Mouse (Mus musculus) neural tube, embryonic 13.5 days (tissue): Measurements from ENCODE around the gene Iglon5. TPM values are rescaled to one million over a fixed set of nuclear protein-coding genes. Genes with fewer than 3 reads are reported as not detected.

Source experiments
- ATAC-seq: fragments of 200-750 bp; cut with Nextera tagmentation; 2 replicates; pipeline ENCODE4 v1.8.0; 2017; ENCODE audit warnings: low read depth, mild to moderate bottlenecking, moderate TSS enrichment, moderate library complexity
- H3K27ac ChIP-seq: fragments of 300-500 bp; sonication (generic); replicated peaks from 2 replicates; pipeline ENCODE4 v1.5.1; 2015; ENCODE audit warnings: moderate library complexity, mild to moderate bottlenecking, inconsistent platforms
- H3K27me3 ChIP-seq: fragments of 300-500 bp; sonication (generic); 2 replicates; pipeline ENCODE4 v1.6.1; 2015; ENCODE audit warnings: mild to moderate bottlenecking, inconsistent platforms
- H3K36me3 ChIP-seq: fragments of 300-500 bp; sonication (generic); 2 replicates; pipeline ENCODE4 v1.6.1; 2015; ENCODE audit warnings: mild to moderate bottlenecking, inconsistent platforms
- H3K4me1 ChIP-seq: fragments of 300-500 bp; sonication (generic); replicated peaks from 2 replicates; pipeline ENCODE4 v1.6.1; 2015; ENCODE audit warnings: inconsistent platforms
- H3K4me2 ChIP-seq: fragments of 300-500 bp; sonication (generic); 2 replicates; pipeline ENCODE4 v1.6.1; 2015; ENCODE audit warnings: inconsistent platforms, mild to moderate bottlenecking, moderate library complexity
- H3K4me3 ChIP-seq: fragments of 300-500 bp; sonication (generic); 2 replicates; pipeline ENCODE4 v1.5.1; 2015; ENCODE audit warnings: mild to moderate bottlenecking, inconsistent platforms
- H3K9ac ChIP-seq: fragments of 300-500 bp; sonication (generic); 2 replicates; pipeline ENCODE4 v1.6.1; 2015; ENCODE audit warnings: moderate library complexity, mild to moderate bottlenecking, inconsistent platforms
- H3K9me3 ChIP-seq: fragments of 300-500 bp; sonication (generic); 2 replicates; pipeline ENCODE4 v1.6.1; 2016; ENCODE audit warnings: inconsistent platforms
- WGBS: fragments of 180-500 bp; shearing (Covaris S2); methylation state at CpG from one replicate; pipeline ENCODE4 v1.1.7; 2015; 5-methylcytosine and 5-hydroxymethylcytosine counted together
- polyA plus RNA-seq: library from polyadenylated mRNA; unstranded; fragments of >200 nt; fragmentation: Nextera tagmentation; extraction: Ambion mirVana; gene quantifications from 2 replicates; pipeline ENCODE4 v1.2.1, GENCODE M21; 2015

Iglon5 gene
- 8.6 TPM in 2 replicates for polyA plus RNA-seq

DNA sequence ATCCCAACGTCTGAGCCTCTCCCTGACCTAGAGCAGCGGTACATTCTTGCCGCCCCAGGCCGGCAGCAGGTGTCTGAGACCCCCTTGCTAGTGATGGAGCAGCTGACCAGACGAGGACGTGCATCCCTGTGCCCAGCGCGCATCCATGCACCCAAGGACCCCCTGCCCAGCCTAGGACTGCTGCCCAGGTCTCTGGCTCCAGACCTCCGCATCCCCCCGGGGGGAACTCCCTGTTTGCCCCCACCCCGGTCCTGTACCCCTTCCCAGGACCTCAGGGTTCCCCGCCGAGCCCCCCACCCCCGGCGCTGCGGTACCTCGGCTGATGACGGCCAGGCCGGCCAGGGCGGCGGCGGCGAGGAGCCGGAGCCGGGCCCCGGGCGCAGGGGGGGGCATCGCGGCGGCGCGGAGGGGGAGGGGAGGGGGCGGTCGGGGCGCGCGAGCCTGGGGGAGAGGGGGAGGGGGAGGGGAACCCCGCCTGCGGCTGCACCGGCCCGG lies at the start of gene Iglon5:
Gene Iglon5 (minus strand): TSS at position 445 of the 495 bp plus-strand sequence.
- Histone ChIP-seq H3K27ac (peak within 1 kb of the TSS; percentile 88), H3K27me3 (peaks cover 15% of the 10 kb centered on the region), H3K4me2 (peak within 1 kb of the TSS; percentile 61), H3K9me3 (no peaks in the 10 kb centered on the region), H3K36me3 (no peaks in the 10 kb centered on the region), H3K9ac (peak within 1 kb of the TSS; percentile 94), H3K4me1 (peaks cover 18% of the 10 kb centered on the region), H3K4me3 (peak within 1 kb of the TSS; percentile 72)
- 1% methylated on average over 25 of the region's 41 CpGs for WGBS
- ATAC-seq = peak; percentile 72

DNA sequence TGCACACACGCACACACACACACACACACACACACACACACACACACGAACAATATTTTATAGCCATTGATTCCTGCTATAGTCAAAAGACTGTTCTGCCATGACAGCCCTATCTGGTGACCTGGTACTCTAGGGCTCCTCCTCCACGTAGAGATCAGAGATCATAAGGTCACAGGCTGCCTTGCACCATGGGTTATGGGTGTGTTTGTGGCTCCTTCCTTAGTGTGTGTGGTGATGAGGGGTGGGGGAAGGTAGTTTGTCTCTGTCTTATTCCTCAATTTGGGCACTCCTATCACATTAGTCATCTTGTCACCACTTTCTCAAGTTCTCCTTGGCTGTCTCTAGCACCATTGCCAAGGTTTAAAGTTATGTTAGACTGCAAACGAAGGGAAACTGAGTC lies 48.6 kb upstream of the Iglon5 start:
- H3K9me3 ChIP-seq = no peaks in the 10 kb centered on the region
- 75% methylated on average over 4 of the region's 4 CpGs for WGBS
- H3K9ac ChIP-seq = no peak overlapping the region
- no peaks in the 10 kb centered on the region for H3K27me3 ChIP-seq
- no peak for ATAC-seq
- no peaks in the 10 kb centered on the region for H3K4me1 ChIP-seq
- no peak overlapping the region for H3K4me2 ChIP-seq
- H3K36me3 ChIP-seq = no peaks in the 10 kb centered on the region
- no peak overlapping the region for H3K27ac ChIP-seq
- H3K4me3 ChIP-seq = no peak overlapping the region

DNA sequence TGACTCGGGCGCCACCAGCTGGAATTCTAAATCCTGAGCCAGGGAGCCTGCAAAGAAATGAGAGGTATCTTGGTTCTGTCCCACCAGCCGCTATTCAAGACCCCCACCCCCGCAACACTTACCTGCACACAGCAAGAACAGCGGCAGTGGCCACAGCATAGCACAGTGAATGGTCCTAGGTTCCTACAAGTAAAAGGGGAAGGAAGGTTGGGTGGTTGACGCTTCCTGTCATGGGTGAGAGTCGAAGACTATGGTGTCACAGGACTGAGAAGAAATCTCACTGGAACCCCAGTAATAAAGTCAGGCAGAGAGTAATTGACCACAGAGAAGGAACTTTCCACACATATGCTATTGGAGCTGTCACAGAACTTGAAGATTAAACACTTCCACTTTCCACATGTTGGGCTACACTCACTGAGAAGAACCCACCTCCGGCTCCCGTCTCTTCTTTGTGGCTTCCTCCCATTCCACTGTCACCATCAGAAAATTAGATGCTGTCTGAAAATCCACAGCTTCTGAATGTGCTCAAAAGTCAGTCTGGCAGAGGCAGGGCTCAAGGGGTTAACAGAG lies 43.1 kb upstream of the Iglon5 start:
- ATAC-seq = no peak
- Histone ChIP-seq H3K27ac (no peak overlapping the region), H3K27me3 (no peaks in the 10 kb centered on the region), H3K36me3 (no peaks in the 10 kb centered on the region), H3K9ac (no peak overlapping the region), H3K9me3 (no peaks in the 10 kb centered on the region), H3K4me2 (no peak overlapping the region), H3K4me1 (no peaks in the 10 kb centered on the region), H3K4me3 (no peak overlapping the region)
- WGBS = 87% methylated on average over 9 of the region's 9 CpGs

DNA sequence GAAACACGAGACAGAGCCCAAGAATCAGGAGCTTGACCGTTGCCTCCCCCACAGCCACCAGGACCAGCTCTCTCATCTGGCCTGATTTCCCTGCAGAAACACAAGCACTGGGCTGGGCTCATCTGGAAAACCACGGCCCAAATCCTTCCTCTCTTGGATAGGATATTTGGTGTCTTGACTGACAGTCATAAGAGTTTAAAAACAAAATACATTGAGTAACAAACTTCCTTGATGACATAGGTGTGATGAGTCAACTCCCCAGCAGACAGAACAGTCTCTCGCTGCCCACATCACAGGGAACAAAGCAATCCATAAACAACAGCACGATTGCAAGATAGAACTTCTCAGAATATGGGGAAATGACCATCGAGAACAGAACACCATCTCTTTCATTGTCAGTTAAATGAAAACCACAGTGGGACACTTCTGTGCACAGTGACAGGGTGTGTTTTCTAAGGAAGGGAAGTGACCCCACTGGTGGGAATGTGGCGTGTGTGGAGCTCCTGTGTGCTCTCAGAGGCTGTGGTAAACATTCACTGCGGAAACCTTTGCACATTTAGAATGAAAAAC lies 40.4 kb upstream of the Iglon5 start:
- Histone ChIP-seq H3K4me3 (no peak overlapping the region), H3K9me3 (no peaks in the 10 kb centered on the region)

DNA sequence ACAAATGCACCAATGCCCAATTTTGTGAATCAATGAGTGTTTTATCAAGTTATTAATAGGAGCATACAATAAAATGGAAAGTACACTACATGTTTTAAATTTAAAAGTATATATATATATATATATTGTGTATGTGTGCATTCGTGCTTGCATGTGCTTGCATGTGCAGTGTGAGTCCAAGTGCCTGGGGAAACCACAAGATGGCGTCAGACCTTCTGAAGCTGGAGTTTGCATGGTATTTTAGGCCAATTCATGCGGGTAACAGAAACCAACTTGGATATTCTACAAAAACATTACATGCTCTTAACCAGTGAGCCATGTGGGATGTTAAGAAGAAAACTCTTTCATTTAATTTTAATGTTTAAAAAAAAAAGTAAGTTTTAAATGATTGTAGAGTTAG lies 35.4 kb upstream of the Iglon5 start:
- H3K9ac ChIP-seq = no peak overlapping the region
- no peaks in the 10 kb centered on the region for H3K27me3 ChIP-seq
- WGBS = 62% methylated on average over 3 of the region's 3 CpGs
- no peak for ATAC-seq
- H3K9me3 ChIP-seq = no peaks in the 10 kb centered on the region
- no peaks in the 10 kb centered on the region for H3K36me3 ChIP-seq
- no peak overlapping the region for H3K4me3 ChIP-seq
- H3K27ac ChIP-seq = no peak overlapping the region
- no peak overlapping the region for H3K4me2 ChIP-seq
- no peaks in the 10 kb centered on the region for H3K4me1 ChIP-seq

More for the DNA sequence above, 40.4 kb upstream of the Iglon5 start:
- Histone ChIP-seq H3K27me3 (no peaks in the 10 kb centered on the region), H3K4me1 (no peaks in the 10 kb centered on the region), H3K4me2 (no peak overlapping the region), H3K27ac (no peak overlapping the region), H3K36me3 (no peaks in the 10 kb centered on the region), H3K9ac (no peak overlapping the region)
- WGBS = 77% methylated on average over 8 of the region's 8 CpGs
- no peak for ATAC-seq

DNA sequence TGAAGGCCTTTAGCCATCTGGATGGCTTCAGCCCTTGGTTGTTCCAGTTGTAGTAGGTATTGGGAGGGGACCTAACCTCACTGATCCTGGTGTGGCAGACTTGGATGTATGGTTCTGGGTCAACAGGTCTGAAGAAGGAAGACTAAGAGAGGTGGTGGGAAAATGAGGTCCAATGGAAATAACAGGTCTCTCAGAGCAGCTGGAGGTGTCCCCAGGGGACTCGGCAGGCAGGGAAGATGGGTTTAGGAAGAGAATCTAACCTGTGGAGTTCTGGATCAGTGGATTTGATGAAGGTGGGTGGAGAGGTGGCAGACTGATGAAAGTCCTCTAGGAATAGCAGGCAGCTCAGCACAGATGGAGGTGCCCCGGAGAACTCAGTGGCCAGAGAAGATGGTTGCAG lies 32.9 kb upstream of the Iglon5 start:
- Histone ChIP-seq H3K4me1 (no peaks in the 10 kb centered on the region), H3K9me3 (no peaks in the 10 kb centered on the region), H3K4me2 (no peak overlapping the region), H3K27ac (no peak overlapping the region), H3K36me3 (no peaks in the 10 kb centered on the region), H3K27me3 (no peaks in the 10 kb centered on the region), H3K9ac (no peak overlapping the region), H3K4me3 (no peak overlapping the region)
- no peak for ATAC-seq
- WGBS = 90% methylated on average over 2 of the region's 2 CpGs

DNA sequence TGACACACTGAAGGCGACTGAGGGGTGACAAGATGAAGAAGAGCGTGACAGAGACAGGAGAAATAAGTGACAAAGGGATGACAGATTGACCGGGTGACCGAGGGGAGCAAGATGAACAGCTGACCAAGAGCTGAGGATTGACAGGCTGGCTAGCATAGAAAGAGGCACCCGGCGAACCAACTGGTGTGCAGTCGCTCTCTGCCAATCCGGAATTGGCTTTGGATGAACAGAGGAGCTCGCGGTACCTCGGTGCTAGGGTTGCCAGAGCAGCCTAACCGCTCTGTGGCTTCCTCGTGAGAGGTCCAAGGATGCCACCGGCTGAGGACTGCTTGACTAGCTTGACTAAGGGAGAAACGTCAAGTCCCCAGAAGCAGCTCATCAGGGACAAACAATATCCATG lies 28.5 kb upstream of the Iglon5 start:
- no peaks in the 10 kb centered on the region for H3K27me3 ChIP-seq
- H3K4me3 ChIP-seq = no peak overlapping the region
- no peaks in the 10 kb centered on the region for H3K36me3 ChIP-seq
- 87% methylated on average over 15 of the region's 15 CpGs for WGBS
- H3K4me2 ChIP-seq = no peak overlapping the region
- no peak overlapping the region for H3K27ac ChIP-seq
- no peak overlapping the region for H3K9ac ChIP-seq
- no peaks in the 10 kb centered on the region for H3K4me1 ChIP-seq
- no peak for ATAC-seq
- no peaks in the 10 kb centered on the region for H3K9me3 ChIP-seq

DNA sequence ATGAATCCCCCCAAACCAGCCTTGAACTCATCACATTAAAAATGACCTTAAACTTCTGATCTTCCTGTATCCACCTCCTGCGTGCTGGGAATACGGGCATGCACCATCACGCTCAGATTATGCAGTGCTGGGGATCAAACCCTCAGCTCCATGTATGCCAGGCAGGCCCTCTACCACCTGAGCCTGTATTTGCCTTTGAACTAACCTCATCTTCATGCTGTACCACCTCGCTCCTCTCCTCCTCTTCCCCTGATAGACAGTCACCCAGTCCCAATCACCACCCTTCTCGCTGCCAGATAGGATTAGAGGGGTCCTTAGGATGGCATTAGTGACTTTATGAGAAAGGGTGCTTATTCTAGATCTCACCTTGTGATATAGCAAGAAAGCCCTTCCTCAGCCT lies 25.2 kb upstream of the Iglon5 start:
- H3K9ac ChIP-seq = no peak overlapping the region
- H3K27me3 ChIP-seq = no peaks in the 10 kb centered on the region
- no peak overlapping the region for H3K4me2 ChIP-seq
- 86% methylated on average over 5 of the region's 5 CpGs for WGBS
- no peaks in the 10 kb centered on the region for H3K4me1 ChIP-seq
- H3K36me3 ChIP-seq = no peaks in the 10 kb centered on the region
- no peaks in the 10 kb centered on the region for H3K9me3 ChIP-seq
- no peak overlapping the region for H3K4me3 ChIP-seq
- H3K27ac ChIP-seq = no peak overlapping the region
- ATAC-seq = no peak

DNA sequence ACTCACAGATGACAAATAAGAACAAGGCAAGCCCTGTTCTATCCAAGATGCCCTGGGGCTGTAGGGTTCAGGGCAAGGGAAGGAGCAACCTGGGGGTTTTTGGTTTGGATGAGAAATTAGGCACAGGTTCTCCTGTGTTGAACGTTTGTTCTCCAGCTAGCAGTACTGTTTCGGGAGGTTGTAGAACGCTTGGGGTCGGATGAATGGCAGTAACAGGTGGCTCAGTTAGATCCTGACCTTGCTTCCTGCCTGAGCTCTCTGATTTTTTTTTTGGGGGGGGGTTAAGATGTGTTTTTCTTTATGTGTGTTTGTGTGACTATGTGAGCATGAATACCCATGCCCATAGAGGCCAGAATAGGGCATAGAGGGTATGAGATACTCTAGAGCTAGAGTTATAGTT lies 22.6 kb upstream of the Iglon5 start:
- Histone ChIP-seq H3K4me1 (no peaks in the 10 kb centered on the region), H3K4me2 (no peak overlapping the region), H3K27ac (no peak overlapping the region), H3K27me3 (no peaks in the 10 kb centered on the region), H3K9me3 (no peaks in the 10 kb centered on the region), H3K4me3 (no peak overlapping the region), H3K9ac (no peak overlapping the region), H3K36me3 (no peaks in the 10 kb centered on the region)
- 82% methylated on average over 4 of the region's 4 CpGs for WGBS
- no peak for ATAC-seq

DNA sequence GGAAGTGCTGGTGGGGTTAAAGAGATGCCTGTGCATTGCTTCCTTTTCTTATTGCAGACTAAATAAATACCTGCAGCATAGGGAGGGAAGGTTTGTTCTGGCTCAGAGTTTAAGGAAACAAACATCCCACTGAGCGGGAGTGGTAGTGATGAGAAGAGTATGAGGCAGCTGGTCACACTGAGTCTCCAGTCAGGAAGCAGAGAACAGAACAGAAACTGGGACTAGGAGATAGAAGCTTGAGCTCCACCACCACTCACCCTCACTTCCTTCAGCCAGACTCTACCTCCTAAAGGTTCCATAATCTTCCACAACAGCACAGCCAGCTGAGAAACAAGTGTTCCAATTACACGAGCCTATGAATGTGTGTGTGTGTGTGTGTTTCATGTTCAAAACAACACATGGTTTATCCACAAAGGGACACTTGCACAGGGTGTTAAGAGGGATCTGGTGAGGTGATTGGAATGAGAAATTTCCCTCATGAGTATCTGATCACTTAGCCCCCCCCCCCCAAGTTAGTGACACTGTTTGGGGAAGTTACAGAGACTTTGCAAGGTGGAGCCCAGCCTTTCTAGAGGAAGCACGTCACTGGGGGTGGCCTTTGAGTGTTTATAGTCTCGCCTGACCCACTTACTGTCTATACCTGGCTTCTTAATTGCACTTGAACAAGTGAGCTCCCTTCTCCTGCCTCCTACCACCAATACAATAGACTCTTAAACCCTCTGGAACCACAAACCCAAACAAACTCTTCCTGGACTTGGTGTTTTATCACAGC lies 22.0 kb upstream of the Iglon5 start:
- H3K27me3 ChIP-seq = no peaks in the 10 kb centered on the region
- no peak overlapping the region for H3K4me2 ChIP-seq
- H3K4me1 ChIP-seq = no peaks in the 10 kb centered on the region
- no peaks in the 10 kb centered on the region for H3K9me3 ChIP-seq
- 60% methylated on average over 4 of the region's 4 CpGs for WGBS
- H3K9ac ChIP-seq = no peak overlapping the region
- no peak for ATAC-seq
- no peak overlapping the region for H3K4me3 ChIP-seq
- H3K27ac ChIP-seq = no peak overlapping the region
- H3K36me3 ChIP-seq = no peaks in the 10 kb centered on the region

DNA sequence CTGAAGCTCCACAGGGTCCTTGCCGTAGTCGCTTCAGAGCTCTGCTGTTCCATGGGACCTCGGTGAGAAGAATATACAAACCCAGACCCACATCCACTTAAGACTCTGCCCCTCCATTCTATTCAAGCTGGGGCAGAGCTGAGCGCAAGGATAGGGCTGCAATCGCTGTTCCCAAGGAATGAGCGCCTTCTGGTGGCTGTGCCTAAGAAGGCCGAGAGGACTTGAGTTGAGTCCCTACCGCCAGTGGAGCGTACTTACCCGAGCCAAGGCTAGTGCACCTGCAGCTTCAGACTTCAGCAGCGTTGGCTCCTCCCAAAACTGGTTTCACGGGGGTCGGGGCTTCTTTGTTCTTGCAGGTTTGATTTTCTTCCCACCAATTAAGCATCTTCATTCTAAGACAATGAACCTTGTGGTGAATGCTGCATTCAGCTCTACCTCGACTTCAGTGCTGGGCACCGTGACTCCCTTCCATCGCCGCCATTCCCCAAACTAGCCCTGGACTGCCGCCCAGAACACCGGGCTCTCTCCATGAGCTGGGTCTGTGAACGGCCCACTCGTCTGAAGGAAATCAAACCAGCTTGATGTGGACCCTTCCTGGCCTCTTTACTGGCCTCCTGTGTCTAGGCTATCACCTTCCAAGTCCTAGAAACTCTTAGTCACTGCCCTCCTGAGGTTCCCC lies 5.6 kb upstream of the Iglon5 start:
- H3K27me3 ChIP-seq = peaks cover 24% of the 10 kb centered on the region
- H3K4me3 ChIP-seq = no peak overlapping the region
- WGBS = 12% methylated on average over 21 of the region's 21 CpGs
- H3K4me1 ChIP-seq = 0 out of 2 replicates have a peak, but pooled peaks cover 3% of the 10 kb centered on the region
- ATAC-seq = peak; percentile 52
- H3K36me3 ChIP-seq = no peaks in the 10 kb centered on the region
- no peak overlapping the region for H3K9ac ChIP-seq
- H3K4me2 ChIP-seq = no peak overlapping the region
- H3K9me3 ChIP-seq = 0 out of 2 replicates have a peak, but pooled peaks cover 4% of the 10 kb centered on the region
- H3K27ac ChIP-seq = no peak overlapping the region

DNA sequence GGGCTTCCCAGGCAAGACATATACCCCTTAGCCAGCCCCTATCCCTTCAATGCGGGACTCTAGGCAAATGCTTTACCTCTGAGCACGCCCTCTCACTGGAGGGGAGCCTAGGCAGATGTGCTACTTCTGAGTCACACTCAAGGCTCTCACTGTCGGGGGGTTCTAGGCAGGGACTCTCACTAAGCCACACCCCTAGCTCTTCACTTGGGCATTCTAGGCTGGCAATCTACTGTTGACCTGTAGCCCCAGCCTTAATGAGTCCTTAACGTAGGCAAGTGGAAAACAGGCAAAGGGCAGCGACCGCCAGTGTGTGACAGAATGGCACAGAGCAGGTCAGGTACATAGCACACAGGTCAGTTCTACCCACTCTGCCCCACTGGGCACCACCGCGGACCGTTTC lies 986 bp upstream of the Iglon5 start:
- no peaks in the 10 kb centered on the region for H3K9me3 ChIP-seq
- no peak overlapping the region for H3K27ac ChIP-seq
- no peaks in the 10 kb centered on the region for H3K36me3 ChIP-seq
- H3K4me1 ChIP-seq = peaks cover 21% of the 10 kb centered on the region
- H3K27me3 ChIP-seq = peaks cover 20% of the 10 kb centered on the region
- H3K9ac ChIP-seq = no peak overlapping the region
- ATAC-seq = peak; percentile 21
- peak overlapping the region; percentile 61; the same call in 1 of the 2 replicates for H3K4me2 ChIP-seq
- peak overlapping the region; percentile 72; the same call in 1 of the 2 replicates for H3K4me3 ChIP-seq
- WGBS = 68% methylated on average over 9 of the region's 9 CpGs
